Mouse (Mus musculus) heart, adult 2 months (tissue): ENCODE data around the gene Rnase2b.

Source experiments
- CTCF ChIP-seq: fragments of 200-600 bp; IDR thresholded peaks from 2 replicates; pipeline ENCODE4 v1.8.1; 2022; ENCODE audit warnings: antibody characterized with exemption, mild to moderate bottlenecking, moderate library complexity
- POLR2A ChIP-seq: fragments of 200-500 bp; IDR thresholded peaks from 2 replicates; pipeline ENCODE4 v1.6.1; 2011; ENCODE audit warnings: mild to moderate bottlenecking, low read depth, low read length, control low read depth; ENCODE audit not compliant: insufficient read depth

- TF ChIP-seq POLR2A: no peak
- TF ChIP-seq CTCF: no peak
These were observed 30.8 kb upstream of the Rnase2b start for GRCm38 (mm10) chr14:51131086-51131815.
